Mouse (Mus musculus): ENCODE results near the gene Tnfsf12. TPM values are rescaled to one million over a fixed set of nuclear protein-coding genes. Genes with fewer than 3 reads are reported as not detected.
"Not testable (repeated sequence)": the region's sequence is repeated elsewhere in the genome, so short reads cannot be mapped to it uniquely, and the experiment has no call there.

Gene Tnfsf12
- polyA plus RNA-seq, 1 experiment from 2014 or later: 5.6 TPM

DNA sequence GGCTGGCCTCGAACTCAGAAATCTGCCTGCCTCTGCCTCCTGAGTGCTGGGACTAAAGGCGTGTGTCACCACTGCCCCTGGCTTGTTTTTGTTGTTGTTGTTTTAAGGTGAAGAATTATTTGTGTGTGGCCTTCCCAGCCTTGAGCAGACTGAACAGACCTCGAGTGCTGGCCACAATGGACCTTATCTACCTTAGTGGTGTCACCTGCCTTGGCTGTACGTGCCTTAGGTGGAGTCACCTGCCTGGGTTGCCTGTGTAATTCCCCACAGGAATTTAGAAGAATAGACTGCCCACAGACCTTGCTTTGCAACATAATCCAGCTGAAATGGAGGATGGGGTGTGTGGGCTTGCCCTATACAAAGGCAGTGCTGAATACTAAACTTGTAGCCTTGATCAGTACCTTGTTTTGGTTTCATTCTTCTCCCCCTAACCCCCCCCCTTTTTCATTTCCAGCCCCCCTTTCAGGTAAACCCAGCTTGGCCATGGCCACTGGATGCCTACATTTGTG lies 12.3 kb upstream of the Tnfsf12 start:
- 86% methylated on average over 4 of the region's 4 CpGs for WGBS

DNA sequence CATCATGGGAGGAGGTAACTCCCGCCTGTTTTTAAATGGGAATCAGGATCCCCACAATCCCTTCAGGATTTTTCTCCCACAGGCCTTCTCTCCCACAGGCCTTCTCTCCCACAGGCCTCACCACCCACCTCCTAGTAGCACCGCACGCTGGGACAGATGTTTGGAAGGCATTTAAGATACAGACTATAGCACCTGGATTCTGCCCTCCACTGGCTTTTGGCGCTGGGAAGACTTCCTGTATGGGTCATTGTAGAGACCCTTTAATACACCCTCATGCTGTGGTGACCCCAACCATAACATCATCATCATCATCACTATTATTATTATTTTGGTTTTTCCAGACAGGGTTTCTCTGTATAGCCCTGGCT lies 11.8 kb upstream of the Tnfsf12 start:
- H3K9ac ChIP-seq (ENCODE audit: low read depth, low read length): no peak overlapping the region
- no peak for ATAC-seq
- 91% methylated on average over 4 of the region's 4 CpGs for WGBS
- no peaks in the 10 kb centered on the region for H3K27me3 ChIP-seq (replicated peaks; ENCODE audit: control insufficient read depth, insufficient read depth, low read length)
- H3K4me2 ChIP-seq (ENCODE audit: low read length): no peak overlapping the region
- H3K36me3 ChIP-seq (ENCODE audit: control insufficient read depth, insufficient read depth, low read length): no peaks in the 10 kb centered on the region
- no peak overlapping the region for H3K4me3 ChIP-seq (ENCODE audit: low read length)
- no peaks in the 10 kb centered on the region for H3K4me1 ChIP-seq (ENCODE audit: control insufficient read depth, insufficient read depth, low read depth, low read length)
- no peaks in the 10 kb centered on the region for H3K9me3 ChIP-seq (ENCODE audit: control insufficient read depth, low read length)
- H3K27ac ChIP-seq (ENCODE audit: low read depth, low read length): peak overlapping the region; percentile 40; the same call in 1 of the 2 replicates

More for the DNA sequence above, 12.3 kb upstream of the Tnfsf12 start:
- Histone ChIP-seq H3K4me3 (ENCODE audit: low read length) (no peak overlapping the region), H3K4me2 (ENCODE audit: low read length) (no peak overlapping the region), H3K9me3 (ENCODE audit: control insufficient read depth, low read length) (no peaks in the 10 kb centered on the region), H3K36me3 (ENCODE audit: control insufficient read depth, insufficient read depth, low read length) (no peaks in the 10 kb centered on the region), H3K27ac (ENCODE audit: low read depth, low read length) (no peak overlapping the region), H3K4me1 (ENCODE audit: control insufficient read depth, insufficient read depth, low read depth, low read length) (no peaks in the 10 kb centered on the region), H3K9ac (ENCODE audit: low read depth, low read length) (no peak overlapping the region), H3K27me3 (replicated peaks; ENCODE audit: control insufficient read depth, insufficient read depth, low read length) (no peaks in the 10 kb centered on the region)
- no peak for ATAC-seq

- peak overlapping the region; percentile 40; the same call in 1 of the 2 replicates for H3K27ac ChIP-seq (ENCODE audit: low read depth, low read length)
- ATAC-seq: peak; percentile 76
- H3K36me3 ChIP-seq (ENCODE audit: control insufficient read depth, insufficient read depth, low read length): no peaks in the 10 kb centered on the region
- H3K4me2 ChIP-seq (ENCODE audit: low read length): no peak overlapping the region
- H3K4me1 ChIP-seq (ENCODE audit: control insufficient read depth, insufficient read depth, low read depth, low read length): no peaks in the 10 kb centered on the region
- H3K27me3 ChIP-seq (replicated peaks; ENCODE audit: control insufficient read depth, insufficient read depth, low read length): no peaks in the 10 kb centered on the region
- no peak overlapping the region for H3K4me3 ChIP-seq (ENCODE audit: low read length)
- H3K9ac ChIP-seq (ENCODE audit: low read depth, low read length): no peak overlapping the region
- WGBS: 46% methylated on average over 6 of the region's 6 CpGs
- H3K9me3 ChIP-seq (ENCODE audit: control insufficient read depth, low read length): no peaks in the 10 kb centered on the region
Measured at GRCm38 (mm10) chr11:69706775-69707479, 11.3 kb upstream of the Tnfsf12 start.

- no peaks in the 10 kb centered on the region for H3K9me3 ChIP-seq (ENCODE audit: control insufficient read depth, low read length)
- ATAC-seq: no peak
- H3K27ac ChIP-seq (ENCODE audit: low read depth, low read length): no peak overlapping the region
- H3K27me3 ChIP-seq (replicated peaks; ENCODE audit: control insufficient read depth, insufficient read depth, low read length): no peaks in the 10 kb centered on the region
- H3K36me3 ChIP-seq (ENCODE audit: control insufficient read depth, insufficient read depth, low read length): no peaks in the 10 kb centered on the region
- 65% methylated on average over 2 of the region's 2 CpGs for WGBS
- no peaks in the 10 kb centered on the region for H3K4me1 ChIP-seq (ENCODE audit: control insufficient read depth, insufficient read depth, low read depth, low read length)
- H3K4me3 ChIP-seq (ENCODE audit: low read length): no peak overlapping the region
- no peak overlapping the region for H3K9ac ChIP-seq (ENCODE audit: low read depth, low read length)
- H3K4me2 ChIP-seq (ENCODE audit: low read length): no peak overlapping the region
Measured at GRCm38 (mm10) chr11:69704613-69705010, 9.0 kb upstream of the Tnfsf12 start.

GRCm38 (mm10) chr11:69703814-69704612 lies 8.4 kb upstream of the Tnfsf12 start:
- no peak overlapping the region for H3K9ac ChIP-seq (ENCODE audit: low read depth, low read length)
- H3K27ac ChIP-seq (ENCODE audit: low read depth, low read length): no peak overlapping the region
- no peaks in the 10 kb centered on the region for H3K9me3 ChIP-seq (ENCODE audit: control insufficient read depth, low read length)
- H3K36me3 ChIP-seq (ENCODE audit: control insufficient read depth, insufficient read depth, low read length): no peaks in the 10 kb centered on the region
- WGBS: 54% methylated on average over 8 of the region's 8 CpGs
- no peaks in the 10 kb centered on the region for H3K27me3 ChIP-seq (replicated peaks; ENCODE audit: control insufficient read depth, insufficient read depth, low read length)
- ATAC-seq: no peak
- H3K4me2 ChIP-seq (ENCODE audit: low read length): no peak overlapping the region
- H3K4me3 ChIP-seq (ENCODE audit: low read length): no peak overlapping the region
- H3K4me1 ChIP-seq (ENCODE audit: control insufficient read depth, insufficient read depth, low read depth, low read length): no peaks in the 10 kb centered on the region

- not testable (repeated sequence) for H3K36me3 ChIP-seq (ENCODE audit: control insufficient read depth, insufficient read depth, low read length); H3K9me3 ChIP-seq (ENCODE audit: control insufficient read depth, low read length); H3K4me2 ChIP-seq (ENCODE audit: low read length); H3K4me1 ChIP-seq (ENCODE audit: control insufficient read depth, insufficient read depth, low read depth, low read length); H3K9ac ChIP-seq (ENCODE audit: low read depth, low read length); H3K27ac ChIP-seq (ENCODE audit: low read depth, low read length); ATAC-seq; H3K4me3 ChIP-seq (ENCODE audit: low read length); H3K27me3 ChIP-seq (replicated peaks; ENCODE audit: control insufficient read depth, insufficient read depth, low read length)
- WGBS: 57% methylated on average over 2 of the region's 3 CpGs
Measured at GRCm38 (mm10) chr11:69703381-69703780, 7.7 kb upstream of the Tnfsf12 start.

DNA sequence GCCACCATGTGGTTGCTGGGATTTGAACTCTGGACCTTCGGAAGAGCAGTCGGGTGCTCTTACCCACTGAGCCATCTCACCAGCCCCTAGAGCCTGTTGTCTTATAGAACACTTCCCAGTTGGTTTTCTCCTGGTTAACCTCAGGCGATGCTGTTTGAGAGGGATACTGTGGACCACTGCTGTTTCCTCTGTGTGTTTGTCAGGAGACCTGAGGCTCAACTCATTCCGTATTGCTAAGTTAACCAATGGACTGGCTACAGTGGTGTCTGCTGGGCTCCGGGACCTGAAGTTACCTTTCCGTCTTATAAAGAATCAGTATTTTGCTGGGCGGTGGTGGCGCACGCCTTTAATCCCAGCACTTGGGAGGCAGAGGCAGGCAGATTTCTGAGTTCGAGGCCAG lies 7.2 kb upstream of the Tnfsf12 start:
- 94% methylated on average over 10 of the region's 10 CpGs for WGBS
- H3K4me1 ChIP-seq (ENCODE audit: control insufficient read depth, insufficient read depth, low read depth, low read length); H3K36me3 ChIP-seq (ENCODE audit: control insufficient read depth, insufficient read depth, low read length); H3K9me3 ChIP-seq (ENCODE audit: control insufficient read depth, low read length); ATAC-seq; H3K9ac ChIP-seq (ENCODE audit: low read depth, low read length); H3K4me3 ChIP-seq (ENCODE audit: low read length); H3K27me3 ChIP-seq (replicated peaks; ENCODE audit: control insufficient read depth, insufficient read depth, low read length); H3K4me2 ChIP-seq (ENCODE audit: low read length); H3K27ac ChIP-seq (ENCODE audit: low read depth, low read length): not testable (repeated sequence)

GRCm38 (mm10) chr11:69699595-69699994 lies 3.9 kb upstream of the Tnfsf12 start:
- Histone ChIP-seq H3K4me3 (ENCODE audit: low read length) (no peak overlapping the region), H3K27ac (ENCODE audit: low read depth, low read length) (no peak overlapping the region), H3K9me3 (ENCODE audit: control insufficient read depth, low read length) (no peaks in the 10 kb centered on the region), H3K9ac (ENCODE audit: low read depth, low read length) (no peak overlapping the region), H3K36me3 (ENCODE audit: control insufficient read depth, insufficient read depth, low read length) (no peaks in the 10 kb centered on the region), H3K4me1 (ENCODE audit: control insufficient read depth, insufficient read depth, low read depth, low read length) (peaks cover 11% of the 10 kb centered on the region), H3K4me2 (ENCODE audit: low read length) (no peak overlapping the region), H3K27me3 (replicated peaks; ENCODE audit: control insufficient read depth, insufficient read depth, low read length) (no peaks in the 10 kb centered on the region)
- 86% methylated on average over 1 of the region's 1 CpGs for WGBS
- ATAC-seq: no peak

DNA sequence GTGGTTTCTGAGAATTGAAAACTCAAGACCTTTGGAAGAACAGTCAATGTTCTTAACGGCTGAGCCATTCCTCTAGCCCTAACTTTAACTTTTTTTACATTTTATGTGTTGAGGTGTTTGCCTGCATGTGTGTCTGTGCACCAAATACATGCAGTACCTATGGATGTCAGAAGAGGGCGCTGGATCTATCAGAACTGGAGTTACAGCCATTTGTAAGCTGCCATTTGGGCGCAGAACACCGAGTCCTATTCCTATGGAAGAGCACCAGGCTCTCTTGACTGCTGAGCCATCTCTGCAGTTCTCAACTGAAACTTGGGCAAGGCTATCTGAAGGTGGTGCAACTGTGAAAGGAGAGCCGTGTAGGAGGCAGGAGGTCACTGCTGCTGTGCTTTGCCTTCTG lies 2.9 kb upstream of the Tnfsf12 start:
- no peak for ATAC-seq
- Histone ChIP-seq H3K36me3 (ENCODE audit: control insufficient read depth, insufficient read depth, low read length) (no peaks in the 10 kb centered on the region), H3K4me3 (ENCODE audit: low read length) (no peak overlapping the region), H3K4me1 (ENCODE audit: control insufficient read depth, insufficient read depth, low read depth, low read length) (peaks cover 11% of the 10 kb centered on the region), H3K9me3 (ENCODE audit: control insufficient read depth, low read length) (no peaks in the 10 kb centered on the region), H3K4me2 (ENCODE audit: low read length) (no peak overlapping the region), H3K27me3 (replicated peaks; ENCODE audit: control insufficient read depth, insufficient read depth, low read length) (no peaks in the 10 kb centered on the region; the same call in 1 of the 2 replicates), H3K27ac (ENCODE audit: low read depth, low read length) (no peak overlapping the region), H3K9ac (ENCODE audit: low read depth, low read length) (no peak overlapping the region)
- WGBS: 70% methylated on average over 5 of the region's 5 CpGs

Data from hindbrain, embryonic 16.5 days (tissue).